Mouse (Mus musculus) gonadal fat pad, adult 2 months (tissue): ENCODE measurements around the gene Spz1. TPM values are rescaled to one million over a fixed set of nuclear protein-coding genes. Genes with fewer than 3 reads are reported as not detected.
"Not testable (repeated sequence)": the region's sequence is repeated elsewhere in the genome, so short reads cannot be mapped to it uniquely, and the experiment has no call there.

ENCODE experiments used
- DNase-seq: peaks from one replicate; pipeline ENCODE4 v3.0.0-alpha.2; 2012; ENCODE audit warnings: low read depth
- polyA plus RNA-seq: library from polyadenylated mRNA; depleted of rRNA; stranded (reverse); fragments of >200 nt; gene quantifications from 2 replicates; pipeline ENCODE4 v1.2.3, GENCODE M21; 2012; rRNA removed

The Spz1 gene
- 7.4 and 8.3 TPM in 2 replicates for polyA plus RNA-seq

DNA sequence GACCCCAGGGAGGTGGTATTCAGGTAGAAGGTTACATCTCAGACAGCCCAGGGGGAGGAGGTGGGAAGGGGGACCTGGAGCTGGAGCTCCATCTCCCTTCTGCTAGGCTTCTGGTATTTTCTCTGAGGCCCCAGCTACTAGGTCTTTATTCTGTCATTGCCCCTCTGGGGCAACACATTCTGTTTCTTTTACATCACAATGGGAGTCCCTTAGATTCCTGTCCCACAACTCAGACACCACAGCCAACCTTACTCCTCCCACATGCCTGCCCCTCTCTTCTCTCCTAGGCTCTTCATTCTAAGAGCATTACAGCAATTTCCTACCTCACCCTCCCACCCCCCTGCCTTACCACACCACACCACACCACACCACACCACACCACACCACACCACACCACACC is at the start of gene Spz1:
Gene Spz1 (minus strand): TSS at position 101 of the 400 bp plus-strand sequence.
- DNase-seq = no peak

DNA sequence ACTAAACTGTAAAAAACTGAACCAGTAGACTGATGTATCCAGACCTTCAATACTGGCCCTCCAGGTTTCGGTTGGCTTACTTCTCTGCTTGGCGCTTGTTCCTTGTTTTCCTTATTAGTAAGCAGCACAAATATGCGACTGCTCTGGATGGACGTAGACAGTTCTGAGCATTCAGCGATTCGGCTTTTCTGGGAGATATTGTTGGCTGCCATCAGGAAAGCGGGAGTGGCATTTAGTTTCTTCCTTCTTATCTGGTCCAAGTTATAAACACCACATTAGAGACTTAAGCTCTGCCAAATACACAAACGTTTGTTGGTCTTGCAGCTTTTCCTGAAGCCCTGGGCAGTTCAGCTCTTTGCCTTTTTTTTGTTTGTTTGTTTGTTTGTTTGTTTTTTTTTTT is 40.5 kb upstream of the Spz1 start:
- DNase-seq = no peak

DNA sequence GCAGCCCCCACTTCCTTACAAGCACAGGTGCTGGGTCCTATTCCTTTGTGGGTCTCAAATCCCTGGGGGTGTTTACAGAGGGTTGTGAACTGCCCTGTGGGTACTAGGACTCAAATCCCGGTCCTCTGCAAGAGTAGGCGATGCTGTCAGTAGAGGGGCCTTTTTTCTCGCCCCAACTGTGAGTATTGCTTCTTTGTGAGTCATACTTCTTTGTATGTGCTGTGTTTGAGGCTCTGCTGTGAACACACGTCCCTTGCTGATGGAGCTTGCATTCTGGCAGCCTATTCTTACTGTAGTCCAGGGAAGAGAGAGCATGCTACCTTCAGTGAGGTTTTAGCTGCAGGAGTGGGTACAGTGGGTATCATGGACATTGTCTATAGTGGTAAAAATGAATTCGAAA is 39.2 kb upstream of the Spz1 start:
- no peak for DNase-seq

DNA sequence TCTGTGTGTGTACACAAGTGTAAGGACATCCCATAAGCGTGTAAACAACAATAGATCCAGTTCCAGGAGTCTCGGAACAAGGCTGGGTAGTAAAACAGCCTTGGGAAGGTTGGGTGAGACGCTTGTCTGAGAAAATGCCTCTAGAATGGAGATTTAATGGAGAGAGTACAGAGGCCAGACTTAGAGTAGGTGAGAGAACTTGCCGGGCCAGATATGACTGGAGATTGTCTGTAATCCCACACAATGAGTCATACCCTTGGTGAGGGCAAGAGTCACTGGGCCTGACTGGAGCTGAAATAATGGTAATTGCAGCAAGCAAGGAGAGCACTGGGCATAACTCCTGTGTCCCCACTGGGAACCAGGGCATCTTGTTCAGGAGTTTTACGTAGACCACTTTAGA is 37.1 kb upstream of the Spz1 start:
- DNase-seq = no peak

DNA sequence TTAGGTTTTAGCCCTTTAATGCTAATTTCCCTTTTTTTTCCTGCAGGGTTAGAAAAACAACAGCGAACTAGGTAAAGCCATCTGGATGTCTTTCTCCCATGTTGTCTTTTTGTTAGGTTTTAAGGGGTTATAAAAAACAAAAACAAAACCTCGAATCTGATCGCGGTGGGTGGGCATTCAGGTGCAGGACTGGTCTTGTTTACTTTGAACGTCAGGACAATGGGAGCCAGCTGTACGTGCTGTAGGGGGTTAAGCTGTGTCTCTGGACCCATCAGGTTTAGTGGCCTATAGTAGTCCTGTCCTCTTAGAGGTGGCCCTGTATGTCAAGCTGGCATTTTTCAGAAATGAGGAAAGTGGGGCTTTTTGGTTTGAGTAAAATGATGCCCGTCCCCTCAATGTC is 35.9 kb upstream of the Spz1 start:
- no peak for DNase-seq

DNA sequence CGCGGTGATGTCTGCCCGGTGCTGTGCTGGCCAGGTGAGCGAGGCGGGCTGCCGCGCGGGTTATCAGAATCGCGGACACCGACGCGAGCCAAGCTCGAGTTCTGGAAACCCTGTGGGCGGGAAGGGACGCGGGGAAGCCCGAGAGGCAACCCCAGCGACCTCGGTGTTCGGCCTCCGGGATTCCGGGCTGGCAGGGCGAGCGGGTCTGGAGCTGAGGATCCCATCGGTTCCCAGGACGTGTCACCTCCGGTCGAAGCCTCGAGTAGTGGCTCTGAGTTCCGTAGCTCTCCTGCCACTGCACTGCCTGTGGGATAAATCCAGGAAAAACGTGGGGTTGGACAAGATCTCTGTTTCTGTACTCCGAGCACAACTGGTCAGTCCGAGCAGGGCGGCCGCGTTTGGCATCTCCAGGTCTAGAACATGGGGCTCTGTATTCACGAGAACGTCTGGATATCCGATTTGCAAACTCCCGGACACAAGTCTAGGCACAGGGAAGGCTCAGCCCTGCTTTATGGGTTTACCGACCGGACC is 35.3 kb upstream of the Spz1 start:
- no peak for DNase-seq

DNA sequence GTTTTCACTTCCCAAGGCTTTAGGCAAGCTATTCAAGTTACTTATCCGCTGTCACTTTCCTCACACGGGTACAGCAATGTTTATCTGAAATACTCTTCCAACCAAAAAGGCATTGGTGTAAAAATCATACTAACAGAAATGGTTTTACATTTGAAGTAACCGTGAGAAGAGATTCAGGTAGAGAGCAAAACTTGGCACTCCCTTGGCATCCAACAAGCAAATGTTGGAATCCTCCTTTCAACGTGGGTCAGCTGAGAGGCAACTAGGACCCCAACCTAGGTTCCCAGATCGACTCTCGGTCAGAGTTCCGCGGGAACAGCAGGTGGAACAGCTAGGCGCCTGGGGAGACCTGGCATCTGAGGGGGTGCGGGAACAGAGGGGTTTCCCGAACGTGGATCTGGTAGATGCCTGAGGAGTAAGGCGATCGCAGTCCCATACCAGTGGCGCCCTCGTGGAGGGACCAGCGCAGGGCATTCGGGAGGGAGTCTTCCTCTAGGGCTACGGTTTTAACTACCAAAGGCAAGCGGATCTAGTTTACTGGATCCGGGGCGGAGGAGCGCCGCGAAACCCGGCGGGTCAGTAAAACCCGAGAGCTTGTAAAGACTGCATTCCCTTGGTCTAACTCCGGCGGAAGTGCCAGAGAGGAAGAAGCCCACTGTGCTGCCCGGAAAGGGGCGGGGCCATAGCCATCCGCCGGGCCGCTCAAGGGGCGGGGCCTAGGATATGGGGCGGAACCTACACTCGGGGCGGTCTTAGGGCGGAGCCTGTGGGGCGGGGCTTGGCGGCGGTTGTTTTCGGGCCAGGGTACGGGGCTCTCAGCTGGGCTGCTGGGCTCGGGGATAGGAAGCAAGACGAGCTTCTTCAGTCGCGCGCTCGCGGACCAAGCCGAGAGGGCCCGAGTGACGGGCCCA is 34.6 kb upstream of the Spz1 start, which contains the start of gene Serinc5:
Gene Serinc5 (plus strand): TSS at position 781 of the 911 bp plus-strand sequence.
- no peak for DNase-seq

DNA sequence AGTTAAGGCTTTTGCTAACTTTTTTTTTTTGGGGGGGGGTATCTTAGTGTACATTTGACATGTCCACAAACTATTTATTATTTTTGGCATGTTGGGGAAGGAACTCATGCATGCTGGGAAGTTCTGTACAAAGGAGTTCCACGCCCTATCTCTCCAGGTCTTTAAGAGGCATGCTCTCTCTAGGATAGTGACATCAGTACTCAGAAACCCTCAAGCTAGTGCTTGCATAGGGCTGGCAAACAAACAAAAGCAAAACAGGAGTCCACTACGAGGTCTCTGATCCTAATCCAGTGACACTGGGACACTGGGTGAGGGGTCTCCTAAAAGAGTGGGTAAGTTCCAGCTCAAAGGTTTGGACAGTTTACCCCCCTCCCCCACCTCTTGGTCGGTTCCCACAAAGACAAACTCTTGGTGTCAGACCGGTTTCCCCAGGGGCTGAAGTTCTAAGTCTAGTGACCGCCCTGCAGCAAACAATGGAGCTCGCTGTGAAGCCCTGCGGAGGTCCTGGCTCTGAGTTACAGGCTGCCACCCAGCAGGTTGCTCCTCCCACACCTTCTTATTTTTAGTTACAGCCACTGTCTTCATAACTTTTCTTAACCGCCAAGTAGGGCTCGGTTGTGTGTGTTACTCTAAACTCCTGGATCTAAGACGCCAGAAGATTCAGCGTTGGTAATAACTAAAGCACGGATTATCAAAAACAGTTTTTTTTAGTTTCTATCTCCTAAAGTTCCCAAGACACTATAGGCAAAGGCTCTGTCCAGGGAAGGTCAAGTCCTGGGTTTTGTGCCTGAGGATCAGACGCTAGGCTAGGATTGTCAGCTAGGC is 33.7 kb upstream of the Spz1 start:
- no peak for DNase-seq

DNA sequence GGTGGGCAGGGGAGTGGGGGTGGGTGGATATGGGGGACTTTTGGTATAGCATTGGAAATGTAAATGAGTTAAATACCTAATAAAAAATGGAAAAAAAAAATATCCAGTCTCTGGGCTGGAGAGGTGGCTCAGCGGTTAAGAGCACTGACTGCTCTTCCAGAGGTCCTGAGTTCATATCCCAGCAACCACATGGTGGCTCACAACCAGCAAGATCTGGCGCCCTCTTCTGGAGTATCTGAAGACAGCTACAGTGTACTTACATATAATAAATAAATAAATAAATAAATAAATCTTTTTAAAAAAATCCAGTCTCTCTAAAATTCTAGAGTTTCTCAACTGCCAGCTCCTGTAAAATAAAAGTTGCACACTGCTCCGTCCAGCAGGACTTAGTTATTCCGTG is 29.3 kb upstream of the Spz1 start:
- not testable (repeated sequence) for DNase-seq

DNA sequence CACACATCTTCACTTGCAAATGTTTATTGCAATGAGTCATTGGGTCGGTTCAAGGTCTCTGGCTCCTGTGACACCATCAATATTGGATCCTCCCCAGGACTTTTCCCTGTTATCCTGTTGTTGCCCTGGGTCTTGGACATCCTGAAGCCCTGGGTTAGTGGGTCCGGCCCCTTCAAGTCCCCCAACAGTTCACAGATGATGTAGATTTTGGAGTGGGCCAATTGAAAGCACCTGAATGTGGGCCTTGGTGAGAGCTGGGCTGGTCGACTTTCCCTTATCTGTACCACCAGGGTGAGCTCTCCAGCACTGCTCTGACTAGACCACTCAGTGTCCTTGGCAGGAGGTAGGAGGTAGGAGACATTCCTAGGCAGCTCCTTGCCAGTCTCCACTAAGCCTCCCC is 19.5 kb upstream of the Spz1 start:
- DNase-seq = no peak

DNA sequence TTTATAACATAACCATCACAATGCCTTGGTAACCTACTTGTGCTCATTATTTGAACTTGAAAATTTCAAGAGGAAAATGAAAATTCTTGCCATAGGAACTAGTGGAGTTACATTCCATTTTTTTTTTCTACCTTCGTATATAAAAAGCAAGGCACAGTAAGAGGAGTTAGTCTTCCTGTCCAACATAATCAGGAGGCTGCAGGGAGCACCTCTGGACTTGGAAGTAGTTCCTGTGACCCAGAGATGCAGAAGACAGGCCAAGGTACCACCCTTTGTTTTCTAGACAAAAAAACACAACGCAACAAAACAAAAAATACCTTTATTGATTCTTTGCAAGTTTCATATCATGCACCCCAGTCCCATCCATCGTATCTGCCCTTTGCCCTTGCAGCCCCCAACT is 18.9 kb upstream of the Spz1 start:
- no peak for DNase-seq

DNA sequence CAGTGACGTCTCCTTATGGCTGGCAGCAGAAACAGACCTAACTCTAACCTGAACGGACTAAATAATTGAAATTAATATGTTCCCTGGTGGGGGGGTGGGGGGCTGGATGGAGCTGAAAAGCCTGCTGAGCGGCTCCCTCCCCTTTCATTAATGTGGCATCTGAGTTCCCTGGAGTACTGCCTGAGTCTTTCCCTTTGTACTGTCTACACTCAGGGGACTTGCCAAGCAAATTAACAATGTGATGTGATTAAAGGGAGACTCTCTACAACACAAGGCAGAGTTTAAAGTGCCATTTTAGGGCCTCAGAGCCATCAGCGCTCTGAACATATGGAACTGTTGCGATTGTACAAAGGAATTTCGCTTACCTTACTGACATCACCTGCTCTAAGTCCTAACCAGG is 18.5 kb upstream of the Spz1 start:
- DNase-seq = no peak

DNA sequence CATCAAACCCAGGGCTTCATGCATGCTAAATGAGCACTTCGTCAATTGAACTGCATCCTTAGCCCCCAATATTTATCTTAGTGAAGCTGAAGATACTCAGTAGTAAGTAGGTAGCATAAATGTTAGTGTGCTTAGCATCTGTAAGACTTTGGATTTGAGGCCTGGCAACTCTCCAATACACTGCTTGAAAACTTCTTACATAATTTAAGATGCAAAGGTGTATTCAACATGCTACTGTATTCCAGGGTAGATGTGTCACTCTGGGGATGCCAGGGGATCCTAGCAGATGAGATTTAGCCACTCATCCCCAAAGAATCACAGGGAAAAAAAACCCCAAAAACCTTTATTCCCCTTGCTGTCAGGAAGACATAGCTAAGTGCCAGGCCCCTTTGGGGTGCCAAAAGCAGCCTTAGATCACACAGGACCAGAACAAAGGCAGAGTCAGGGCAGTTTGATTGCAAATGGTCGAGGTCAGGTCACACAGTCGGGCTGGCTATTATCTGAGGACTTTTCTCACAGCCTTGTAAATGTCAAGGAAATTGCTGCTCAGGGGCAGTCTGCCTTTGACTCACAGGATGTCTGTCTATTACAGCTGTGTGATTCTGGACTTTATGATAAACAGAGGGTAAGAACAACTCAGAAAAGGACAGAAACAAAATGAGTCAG is 17.9 kb upstream of the Spz1 start:
- no peak for DNase-seq

DNA sequence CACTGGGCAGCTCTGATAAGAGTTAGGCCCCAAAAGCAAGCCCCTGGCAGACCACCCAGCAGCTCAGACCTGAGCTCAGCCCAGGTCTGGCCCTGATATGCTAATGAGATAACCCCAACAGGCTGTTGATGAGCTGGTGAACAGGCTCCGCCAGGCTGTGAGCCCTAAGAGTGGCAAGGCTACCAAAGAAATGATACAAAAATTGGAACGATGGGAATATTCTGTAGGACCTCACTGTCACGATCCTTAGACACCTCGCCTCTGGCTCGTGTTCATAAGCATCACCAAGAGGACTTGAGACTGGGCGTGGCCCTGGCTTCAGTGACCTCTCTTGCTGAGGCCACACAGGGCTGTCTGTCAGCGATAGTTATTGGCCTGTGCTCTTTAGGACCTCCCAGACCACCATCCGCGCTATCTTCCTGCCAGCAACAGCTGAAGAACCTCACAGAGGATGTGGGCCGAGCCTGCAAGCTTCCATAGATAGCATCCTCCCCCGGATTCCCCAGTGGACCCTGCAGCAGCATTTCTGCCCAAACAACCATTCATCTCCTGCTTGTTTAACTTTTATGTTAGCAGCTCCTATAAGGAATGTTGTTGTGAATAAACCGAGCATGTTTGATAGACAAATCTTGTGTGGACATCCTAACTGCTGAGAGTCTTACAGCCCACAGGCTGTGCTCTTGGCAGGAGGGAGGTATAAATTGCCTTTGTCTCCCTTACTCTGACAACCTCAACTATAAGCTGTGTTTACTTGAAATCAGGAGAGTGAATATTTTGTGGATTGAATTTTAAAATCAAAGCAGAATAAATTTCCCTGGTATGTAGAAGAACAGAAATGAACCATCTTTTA is 17.0 kb upstream of the Spz1 start:
- DNase-seq = no peak

DNA sequence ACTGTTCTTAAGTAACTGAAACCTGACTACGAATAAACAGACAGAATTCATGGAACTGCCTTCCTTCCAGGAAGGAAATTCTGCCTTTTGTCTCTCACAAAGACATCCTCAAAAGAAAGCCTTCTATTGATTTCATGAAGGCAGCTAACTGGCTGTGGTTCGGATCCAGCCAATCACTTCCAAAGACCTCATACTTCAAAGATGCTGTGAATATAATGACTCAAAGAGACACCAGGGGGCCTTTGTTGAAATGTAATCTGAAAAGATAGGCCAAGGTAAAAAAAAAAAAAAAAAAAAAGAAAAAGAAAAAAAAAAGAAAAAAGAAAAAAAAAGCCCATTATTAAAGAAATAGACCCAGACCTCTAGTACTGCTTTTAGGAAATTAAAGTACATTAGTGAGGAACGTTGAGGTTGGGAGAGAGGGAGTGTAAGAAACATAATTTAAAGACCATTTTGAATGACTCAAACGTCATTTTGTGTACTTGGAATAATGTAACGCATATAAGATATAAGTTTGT is 16.4 kb upstream of the Spz1 start:
- no peak for DNase-seq

DNA sequence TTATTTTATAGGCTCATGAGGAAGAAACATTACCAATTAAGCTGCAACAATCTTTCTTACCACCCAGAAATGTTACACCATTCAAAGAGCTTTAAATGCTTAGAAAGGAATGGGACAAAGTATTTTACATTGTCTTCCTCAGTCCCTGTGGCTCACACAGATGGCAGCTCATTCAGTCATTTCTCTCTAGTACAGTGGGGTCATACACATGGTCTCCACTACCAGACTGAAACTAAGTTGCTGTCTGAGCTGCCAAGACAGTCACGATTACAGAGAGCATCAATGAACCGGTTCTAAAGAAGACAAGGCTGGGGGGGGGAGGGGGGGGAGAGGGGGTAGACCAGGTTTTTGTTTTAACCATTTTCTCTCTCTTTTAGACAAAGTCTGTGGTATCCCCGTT is 15.3 kb upstream of the Spz1 start:
- no peak for DNase-seq

DNA sequence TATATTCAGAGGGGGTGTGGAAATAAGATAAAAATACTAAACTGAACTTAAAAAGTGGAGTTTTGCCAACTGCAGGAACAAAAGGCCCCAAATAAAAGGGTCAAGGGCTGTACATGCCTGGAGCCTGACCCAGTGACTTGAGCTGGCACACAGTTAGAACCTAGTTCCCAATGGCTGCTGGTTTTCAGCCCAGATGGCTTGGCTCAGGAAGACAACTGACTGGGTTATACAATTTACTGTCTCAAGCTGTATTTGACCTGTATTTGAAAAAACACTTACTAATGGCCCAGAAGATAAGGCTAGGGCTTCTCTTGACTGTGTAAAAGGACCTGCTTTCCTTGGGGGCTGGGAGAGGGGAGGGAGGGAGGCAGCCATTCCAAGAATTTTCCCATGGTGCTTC is 13.3 kb upstream of the Spz1 start:
- DNase-seq = no peak

DNA sequence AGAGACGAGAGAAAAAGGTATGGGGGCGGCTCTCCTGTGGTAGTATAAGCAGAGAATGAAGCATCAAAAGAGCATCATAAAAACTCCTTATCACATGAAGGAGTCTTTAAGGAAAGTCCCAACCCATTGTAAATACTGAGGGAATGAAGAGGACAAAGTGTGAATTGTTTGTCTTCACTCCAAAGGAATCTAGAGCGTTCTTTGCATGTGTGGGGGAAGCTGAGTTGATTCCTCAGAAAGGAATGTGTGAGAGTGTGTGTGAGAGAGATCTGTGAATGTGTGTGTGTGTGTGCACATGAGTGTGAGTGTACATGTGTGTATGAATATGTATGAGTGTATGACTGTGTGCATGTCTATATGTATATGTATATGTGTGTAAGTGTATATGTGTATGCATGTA is 12.7 kb upstream of the Spz1 start:
- DNase-seq = no peak

DNA sequence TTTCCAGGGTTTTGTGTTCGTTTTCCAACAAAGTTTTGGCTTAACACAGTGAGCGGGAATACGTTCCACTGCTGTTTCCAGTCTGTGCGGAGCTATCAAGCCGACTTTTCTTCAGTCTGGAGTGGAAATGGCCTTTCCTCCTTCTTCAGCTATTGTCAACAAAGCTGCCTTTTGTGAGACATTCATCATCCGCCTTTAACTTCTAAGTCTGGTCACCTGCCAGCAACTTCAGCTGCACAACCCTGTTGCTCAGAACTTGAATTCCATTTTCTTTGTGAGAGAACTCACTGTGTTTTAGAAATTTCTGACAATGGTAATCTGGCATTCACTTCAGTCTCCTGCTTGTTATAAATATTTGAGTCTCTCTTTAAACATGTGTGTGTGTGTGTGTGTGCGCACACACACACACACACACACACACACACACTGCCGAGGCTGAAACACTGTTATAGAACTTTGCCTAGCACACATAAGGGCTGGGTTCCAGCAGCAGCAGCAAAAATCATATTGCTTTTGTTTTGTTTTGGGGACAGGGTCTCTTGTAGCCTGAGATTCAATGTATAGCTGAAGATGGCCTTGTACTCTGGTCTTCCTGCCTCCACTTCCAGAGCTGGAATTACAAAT is 8.2 kb upstream of the Spz1 start:
- DNase-seq = no peak
